Mouse (Mus musculus) v-Abl transformed pro-B cells (cell line): Measurements from ENCODE around the gene Prelid1.

ENCODE experiments used
- in situ Hi-C, 2 experiments: fragments of 400-800 bp; cut with MboI; formaldehyde crosslinking; loops; one replicate each; pipeline ENCODE4 v1.15.1; 2025; ENCODE audit not compliant: unreplicated experiment in 2 of 2

Gene Prelid1

DNA sequence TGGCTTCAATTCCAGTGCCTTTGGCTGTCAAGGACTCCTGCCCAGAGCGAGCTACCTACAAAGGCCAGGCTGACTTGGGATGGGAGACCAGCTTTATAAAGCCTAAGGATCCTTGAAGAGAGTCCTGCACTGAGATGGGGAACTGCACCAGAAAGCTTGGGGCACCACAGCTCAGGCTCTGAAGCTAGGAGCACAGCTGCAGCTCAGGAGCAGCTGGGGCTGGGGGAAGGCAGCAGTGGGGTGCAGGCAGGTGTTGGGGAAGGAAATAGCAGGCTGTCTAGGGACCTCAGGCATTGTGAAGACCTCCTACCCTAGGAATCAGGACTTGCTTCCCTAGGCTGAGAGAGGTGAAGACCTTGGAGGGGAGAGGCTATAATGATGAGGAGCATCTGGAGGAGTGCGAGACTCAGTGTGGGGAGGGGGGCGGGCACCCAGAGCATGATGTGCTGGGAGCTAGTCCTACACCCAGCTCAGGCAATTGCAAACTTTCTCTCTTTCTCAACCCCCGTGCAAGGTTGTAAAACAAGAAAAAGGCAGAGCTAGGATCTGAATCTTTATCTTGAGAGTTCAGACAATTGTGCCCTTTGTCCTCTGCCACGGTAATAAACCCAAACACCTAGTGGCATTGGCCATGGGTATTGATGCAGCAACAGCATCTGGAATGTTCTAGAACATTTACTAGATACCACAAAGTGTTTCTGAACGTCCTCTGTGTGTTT, 54.1 kb downstream of the Prelid1 start:
- in situ Hi-C loops = loop anchor here in 1 of 2 experiments (25.0 kb wide), 1 partner anchor 788 kb away; no protein-coding TSS in a partner anchor
